Mouse (Mus musculus): ENCODE measurements around the gene Upb1.
A peak's percentile ranks its signal among the peaks of the same experiment; 100 is the strongest.

Upb1 gene

DNA sequence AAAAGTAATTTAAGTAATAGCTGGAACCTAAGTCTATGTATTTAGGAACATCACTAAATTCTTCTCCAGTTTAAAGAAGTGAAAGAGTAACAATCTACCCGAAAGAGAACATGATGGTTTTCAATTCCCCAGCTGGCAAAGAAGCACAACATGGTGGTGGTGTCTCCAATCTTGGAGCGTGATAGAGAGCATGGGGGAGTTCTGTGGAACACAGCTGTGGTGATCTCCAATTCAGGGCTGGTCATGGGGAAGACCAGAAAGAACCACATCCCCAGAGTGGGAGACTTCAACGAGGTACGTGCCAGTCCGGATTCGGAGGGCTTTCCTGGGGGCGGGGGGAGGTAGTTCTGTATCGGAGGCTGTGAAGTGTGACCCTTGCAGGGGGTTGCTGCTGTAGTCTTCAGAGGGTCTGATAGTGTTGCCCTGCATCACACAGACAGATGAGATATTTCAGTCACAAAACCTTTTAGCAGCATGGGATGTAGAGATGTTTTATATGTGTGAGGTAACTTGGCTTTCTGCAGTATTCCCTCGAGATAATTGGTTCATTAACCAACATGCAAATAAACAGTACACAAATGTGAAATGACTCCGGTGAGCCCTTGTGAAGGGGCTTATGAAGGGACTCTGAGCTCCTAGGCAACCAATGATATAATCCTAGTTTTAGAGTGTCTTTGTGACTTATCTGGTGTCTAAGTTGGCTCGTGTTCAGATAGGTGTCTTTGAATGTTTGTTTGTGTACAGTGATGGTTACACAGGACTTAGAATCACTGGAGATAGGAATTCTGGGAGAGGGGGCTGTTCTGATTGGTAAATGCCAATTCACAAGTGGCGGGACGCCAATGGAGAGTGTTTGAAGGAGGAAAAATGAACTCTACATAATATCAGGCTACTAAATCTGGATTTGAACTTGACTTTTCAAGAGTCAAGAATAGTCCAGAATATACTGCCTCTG lies 27.4 kb downstream of the Upb1 start:
- DNase-seq (ENCODE audit: low read depth) = no peak

DNA sequence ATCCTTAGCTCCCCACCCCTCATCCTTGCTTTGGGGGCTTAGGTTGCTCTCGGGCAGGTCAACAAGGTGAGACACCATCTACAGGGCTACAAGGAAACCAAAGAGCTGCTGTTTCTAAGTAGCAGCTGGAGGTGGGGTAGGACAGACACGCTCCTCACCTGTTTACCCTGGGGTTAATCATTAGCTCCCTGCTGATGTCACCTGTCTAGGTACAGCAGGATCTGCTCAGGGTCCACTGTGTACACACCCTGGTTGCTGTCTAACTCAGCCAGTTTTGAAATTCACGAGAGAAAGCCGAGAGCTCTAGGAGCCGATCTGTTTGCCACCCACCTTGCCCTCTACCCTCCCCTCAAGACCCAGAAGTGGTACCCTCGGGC lies 28.1 kb downstream of the Upb1 start:
- DNase-seq (ENCODE audit: low read depth) = no peak

DNA sequence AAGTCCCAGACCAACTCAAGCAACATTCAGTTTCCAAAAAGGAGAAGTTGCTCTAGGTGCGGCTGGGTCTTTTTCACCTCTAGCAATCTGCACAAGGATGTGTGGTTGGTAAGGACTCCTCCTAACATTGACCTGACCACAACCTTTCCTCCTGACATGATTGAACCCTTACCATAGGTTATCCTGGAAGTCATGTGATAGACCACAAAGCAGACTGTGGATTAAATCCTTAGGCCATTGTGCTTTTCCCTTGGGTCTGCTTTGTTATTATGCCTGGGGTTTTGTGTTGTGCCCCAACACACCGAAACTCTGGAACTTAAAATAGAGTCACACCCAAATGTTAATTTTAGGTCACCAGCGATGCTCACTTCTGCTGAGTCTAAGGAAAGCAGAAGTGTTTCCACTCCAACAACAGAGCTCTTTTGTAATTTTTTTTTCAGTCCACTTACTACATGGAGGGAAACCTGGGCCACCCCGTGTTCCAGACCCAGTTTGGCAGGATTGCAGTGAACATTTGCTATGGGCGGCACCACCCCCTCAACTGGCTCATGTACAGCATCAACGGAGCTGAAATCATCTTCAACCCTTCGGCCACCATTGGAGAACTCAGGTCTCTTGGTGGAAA lies 28.7 kb downstream of the Upb1 start:
- no peak for DNase-seq (ENCODE audit: low read depth)

DNA sequence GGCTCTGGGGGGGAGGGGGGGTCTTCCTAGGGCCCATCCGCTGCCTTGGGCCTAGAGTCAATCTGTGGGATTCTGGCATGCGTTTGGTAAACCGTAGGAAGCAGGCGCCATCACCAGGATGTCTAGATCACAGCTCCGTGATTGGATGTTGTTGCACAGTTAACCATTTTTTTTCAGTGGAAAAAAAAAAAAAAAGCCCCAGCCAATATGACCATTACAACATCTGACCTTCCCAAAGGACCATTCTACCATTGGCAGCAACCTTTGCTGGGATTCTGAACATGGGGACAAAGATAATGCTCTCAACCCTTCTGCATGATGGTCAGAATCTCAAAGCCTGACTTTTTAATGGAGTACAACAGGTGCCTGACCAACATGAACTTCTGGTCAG lies 29.2 kb downstream of the Upb1 start:
- no peak for DNase-seq (ENCODE audit: low read depth)

DNA sequence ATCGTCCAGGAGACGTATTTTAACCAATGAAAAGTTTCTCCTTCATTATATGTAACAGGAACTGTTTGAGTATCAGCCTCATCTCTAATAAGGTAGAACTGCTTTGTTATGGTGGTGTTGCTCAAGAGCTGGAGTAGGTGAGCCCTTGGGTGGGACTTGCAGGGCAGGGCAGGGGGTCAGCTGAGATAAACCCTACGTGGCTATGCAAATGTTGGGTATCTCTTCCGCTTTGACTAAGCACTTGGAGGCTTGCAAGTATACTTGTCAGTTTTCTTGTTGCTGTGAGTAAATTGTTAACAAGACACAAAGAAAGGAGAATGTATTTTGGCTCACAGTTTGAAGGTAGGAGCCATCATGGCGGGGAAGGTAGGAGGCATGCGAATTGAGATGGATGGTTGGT lies 29.7 kb downstream of the Upb1 start:
- no peak for DNase-seq (ENCODE audit: low read depth)

DNA sequence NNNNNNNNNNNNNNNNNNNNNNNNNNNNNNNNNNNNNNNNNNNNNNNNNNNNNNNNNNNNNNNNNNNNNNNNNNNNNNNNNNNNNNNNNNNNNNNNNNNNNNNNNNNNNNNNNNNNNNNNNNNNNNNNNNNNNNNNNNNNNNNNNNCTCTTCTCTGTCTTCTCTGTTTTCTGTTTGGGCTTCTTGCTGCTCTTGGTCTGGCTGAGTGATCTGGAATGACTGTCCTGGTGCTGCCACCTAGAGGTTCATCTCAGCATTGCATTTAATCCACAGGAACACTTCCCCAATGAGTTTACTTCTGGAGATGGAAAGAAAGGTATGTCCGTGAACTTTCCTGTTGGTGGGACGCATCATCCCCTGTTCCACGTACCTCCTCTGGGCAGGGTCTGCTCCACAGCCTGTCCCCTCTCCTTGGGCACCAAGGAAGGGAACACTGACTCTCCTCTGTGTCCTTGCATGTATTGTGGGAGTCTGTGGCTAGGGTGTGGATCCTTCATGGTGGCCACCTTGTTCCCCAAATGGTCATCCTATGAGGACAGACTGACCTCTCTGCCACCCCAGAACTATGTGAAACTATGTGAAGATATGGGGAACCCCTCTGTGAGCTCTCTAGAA lies 35.8 kb downstream of the Upb1 start:
- peak; percentile 93 for DNase-seq (ENCODE audit: low read depth)

DNA sequence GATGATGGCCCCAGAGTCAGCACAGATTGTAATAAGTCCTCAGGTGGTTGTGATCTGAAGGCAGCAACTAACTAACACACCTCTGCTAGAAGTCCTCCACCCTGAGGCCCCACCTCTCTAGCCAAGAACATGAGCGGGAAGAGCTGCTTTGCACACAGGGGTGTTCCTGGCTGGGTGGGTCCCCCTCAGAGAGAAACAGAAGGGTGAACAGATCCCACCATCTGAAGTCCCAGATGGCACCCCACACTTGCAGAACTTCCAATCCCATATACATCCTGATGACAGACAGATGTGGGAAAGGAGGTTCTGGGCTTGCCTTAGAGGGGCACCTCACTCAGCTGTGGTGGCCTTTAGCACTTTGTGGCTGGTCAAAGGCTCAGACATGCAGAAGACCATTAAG lies 36.4 kb downstream of the Upb1 start:
- DNase-seq (ENCODE audit: low read depth) = no peak

DNA sequence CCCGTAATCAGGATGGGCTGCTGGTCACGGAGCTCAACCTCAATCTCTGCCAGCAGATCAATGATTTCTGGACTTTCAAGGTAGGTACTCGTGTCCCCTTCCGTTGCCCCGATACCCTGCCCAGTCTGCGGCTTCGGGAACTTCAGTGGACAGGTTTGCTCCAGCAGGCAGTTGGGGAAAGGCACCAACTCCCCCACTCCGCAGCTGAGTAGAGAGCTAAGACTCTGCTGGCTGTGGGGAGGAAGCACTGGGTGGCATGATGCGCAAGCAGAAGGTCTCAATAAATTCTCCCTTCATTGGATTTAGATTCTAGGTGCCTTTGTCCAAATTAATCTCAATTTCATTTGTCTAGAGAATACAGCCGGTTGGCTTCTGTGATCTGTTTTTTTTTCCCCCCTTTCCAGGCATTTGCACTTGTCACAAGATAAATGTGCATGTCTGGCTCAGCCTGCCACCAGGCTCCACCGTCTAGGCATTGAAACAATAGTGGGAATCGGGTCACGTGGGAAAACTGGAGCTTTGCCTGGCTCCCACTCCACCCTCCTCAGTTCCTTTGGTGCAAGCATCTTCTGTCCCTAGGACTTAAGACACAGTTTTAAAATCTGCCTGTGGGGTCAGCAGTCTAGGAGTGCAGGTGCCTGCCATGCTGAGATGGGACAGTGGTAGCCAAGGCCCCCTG lies 37.4 kb downstream of the Upb1 start:
- DNase-seq (ENCODE audit: low read depth) = no peak

DNA sequence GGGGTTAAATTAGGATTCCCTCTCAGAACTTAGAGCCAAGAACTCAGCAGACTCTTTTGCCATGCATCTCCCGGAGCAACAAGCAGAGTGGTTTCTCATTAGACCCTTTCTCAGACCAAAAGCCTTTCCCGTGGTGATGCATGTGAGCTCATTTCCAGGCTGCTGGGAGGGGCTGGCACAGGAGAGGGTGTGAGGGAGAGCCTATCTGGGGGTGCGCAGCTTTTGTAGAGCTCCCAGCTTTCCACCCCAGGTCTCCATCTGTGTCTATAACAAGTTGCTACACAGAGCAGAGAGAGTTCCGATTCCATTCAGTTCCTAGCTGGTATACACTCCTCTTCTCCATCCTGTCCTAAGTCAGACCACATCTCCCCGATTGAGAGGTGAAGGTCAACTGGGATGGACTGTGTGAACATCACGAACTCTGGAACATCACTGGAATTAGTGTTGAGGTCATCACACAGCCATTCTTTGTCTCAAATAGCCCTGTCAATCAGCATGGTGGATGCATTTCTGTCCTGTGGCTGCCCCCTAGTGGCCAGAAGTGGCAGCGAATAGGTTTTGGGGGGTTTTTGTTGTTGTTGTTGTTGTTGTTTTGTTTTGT lies 38.4 kb downstream of the Upb1 start:
- DNase-seq (ENCODE audit: low read depth) = peak; percentile 69

DNA sequence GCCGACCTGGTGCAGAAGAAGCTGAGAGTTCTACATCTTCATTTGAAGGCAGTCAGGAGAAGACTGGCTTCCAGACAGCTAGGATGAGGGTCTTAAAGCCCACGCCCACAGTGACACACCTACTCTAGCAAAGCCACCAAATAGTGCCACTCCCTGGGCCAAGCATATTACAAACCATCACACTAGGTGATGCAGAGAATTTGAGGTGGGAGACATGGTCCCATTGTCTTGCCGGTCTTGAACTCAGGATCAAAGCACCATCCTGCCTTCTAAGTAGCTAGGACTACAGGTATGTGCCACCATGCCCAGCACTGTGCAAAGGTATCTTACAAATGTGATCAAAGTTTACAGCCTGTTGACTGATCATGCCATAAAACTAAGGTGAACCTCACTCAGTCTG lies 39.8 kb downstream of the Upb1 start:
- DNase-seq (ENCODE audit: low read depth) = no peak

DNA sequence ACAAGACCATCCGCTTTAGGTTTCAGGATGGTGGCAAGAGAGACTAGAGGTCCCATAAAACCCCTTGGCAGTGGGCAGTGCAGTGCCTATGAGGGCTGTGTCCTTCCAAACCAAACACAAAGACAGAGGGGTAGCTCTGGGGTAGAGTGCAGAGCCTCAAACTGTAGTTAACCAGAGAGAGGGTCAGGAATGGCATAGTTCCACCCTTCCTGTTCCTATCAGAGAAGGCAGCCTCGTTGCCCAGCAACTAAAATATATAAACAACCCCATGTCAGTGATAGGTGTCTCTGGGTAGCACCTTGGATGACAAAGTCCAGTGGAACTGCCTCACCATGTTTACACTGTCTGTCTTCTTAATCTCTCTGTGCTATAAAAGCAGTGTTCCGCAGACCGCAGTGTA lies 40.9 kb downstream of the Upb1 start:
- no peak for DNase-seq (ENCODE audit: low read depth)

DNA sequence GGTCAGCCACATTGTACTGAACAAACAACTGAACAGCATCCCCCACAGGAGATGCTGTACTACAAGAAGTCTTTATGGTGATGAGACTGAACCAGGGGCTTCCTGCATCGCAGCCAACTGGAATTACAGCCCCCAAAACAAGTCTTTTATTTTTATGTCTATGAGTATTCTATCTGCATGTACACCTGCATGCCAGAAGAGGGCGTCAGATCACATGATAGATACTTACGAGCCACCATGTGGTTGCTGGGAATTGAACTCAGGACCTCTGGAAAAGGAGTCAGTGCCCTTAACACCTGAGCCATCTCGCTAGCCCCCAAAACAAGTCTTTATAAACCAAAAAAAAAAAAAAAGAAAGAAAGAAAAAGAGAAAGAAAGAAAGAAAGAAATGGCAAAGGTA lies 42.1 kb downstream of the Upb1 start:
- no peak for DNase-seq (ENCODE audit: low read depth)

DNA sequence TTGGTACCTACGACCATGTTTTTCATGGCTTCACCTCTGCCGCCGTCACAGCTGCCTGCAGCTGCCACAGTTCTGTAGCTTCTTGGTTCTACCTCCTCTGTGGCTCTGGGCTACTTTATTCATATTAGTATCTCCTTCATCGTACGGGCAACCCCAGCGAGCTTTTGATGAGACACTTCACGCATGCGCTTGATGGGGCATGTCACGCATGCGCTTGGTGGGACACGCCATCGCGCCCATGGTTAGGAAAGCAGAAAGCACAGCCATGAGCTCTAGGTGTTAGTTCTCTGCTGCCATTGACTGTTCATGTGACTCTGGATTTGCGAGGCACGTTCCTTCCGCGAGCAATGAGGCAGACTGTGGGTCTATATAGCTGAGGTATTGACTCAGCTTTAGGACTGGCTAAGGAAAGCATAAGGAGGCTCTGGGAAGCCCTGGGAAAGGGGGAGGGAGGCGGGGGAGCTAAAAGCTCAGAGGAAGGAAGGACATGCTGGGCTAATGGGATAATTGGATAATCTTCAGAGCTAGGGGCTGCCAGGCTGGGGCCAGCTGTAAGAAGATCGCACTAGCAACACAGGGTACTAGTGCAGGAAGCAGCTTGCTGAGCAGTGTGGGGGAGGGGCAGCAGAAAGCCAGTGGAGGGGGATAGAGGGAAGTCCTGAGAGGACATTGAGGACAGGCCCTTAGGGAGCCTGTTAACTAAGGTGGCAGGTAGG lies 43.4 kb downstream of the Upb1 start:
- no peak for DNase-seq (ENCODE audit: low read depth)

DNA sequence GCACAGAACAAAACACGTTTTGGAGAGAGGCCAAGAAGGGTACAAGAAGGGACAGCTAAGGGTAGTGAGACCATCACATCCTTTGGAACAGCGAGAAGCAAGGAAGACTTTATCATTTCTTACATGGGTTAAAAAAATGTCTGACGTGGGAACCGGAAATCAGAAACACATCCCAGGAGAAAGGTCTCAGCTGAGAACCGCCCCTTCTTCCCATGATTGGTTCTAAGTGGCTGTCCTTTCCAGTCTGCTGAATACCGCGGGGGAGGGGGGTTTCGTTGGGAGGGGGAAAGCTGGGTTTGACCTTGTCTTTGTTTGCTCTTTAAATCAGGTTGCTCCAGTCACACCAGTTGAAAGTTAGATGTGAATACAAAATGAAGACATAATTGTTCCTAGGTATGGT lies 44.1 kb downstream of the Upb1 start:
- no peak for DNase-seq (ENCODE audit: low read depth)

DNA sequence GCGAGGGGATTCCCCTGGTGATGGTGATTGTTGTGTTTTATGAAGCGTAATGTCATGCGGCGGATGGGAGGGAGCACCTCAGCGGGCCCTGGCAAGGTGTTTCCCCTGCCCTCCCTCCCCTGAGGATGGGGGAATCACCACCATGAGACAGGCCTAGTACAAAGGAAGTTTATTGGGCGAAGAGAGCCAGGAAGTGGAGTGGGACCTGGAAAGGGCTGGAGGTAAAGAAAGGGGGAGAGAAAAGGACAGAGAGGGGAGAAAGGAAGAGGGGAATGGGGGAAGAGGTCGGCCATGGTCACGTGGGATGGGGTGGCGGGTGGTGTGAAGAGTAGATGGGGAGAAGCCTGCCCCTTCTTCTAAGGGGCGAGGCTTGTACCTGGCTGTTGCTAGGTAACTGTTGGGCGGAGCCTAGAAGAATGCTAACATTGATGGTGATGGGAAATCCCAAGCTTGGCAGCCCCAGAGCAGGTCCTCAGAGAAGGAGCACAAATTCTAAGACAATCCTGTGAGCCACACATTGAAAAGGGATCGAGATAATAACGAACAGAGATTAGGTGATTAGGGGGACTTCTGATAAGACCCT lies 45.7 kb downstream of the Upb1 start:
- DNase-seq (ENCODE audit: low read depth) = peak; percentile 56

DNA sequence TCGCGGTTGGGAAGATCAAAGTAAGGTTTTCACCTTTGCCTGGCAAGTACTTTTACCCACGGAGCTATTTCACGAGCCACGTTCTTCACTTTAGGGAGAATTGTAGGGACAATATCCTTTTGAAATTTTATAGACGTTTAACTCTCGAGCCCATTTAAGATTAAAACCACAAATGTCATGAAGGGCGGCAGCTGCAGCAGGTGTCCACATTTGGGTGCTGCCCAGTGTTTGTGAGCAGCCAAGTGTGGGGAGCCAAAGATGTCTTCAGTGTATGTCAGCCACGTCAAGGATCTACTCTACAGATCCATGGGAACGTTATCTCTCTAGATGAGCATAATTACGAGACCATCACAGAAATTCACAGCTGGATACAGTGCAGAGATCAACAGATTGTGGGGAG lies 46.6 kb downstream of the Upb1 start:
- DNase-seq (ENCODE audit: low read depth) = no peak

DNA sequence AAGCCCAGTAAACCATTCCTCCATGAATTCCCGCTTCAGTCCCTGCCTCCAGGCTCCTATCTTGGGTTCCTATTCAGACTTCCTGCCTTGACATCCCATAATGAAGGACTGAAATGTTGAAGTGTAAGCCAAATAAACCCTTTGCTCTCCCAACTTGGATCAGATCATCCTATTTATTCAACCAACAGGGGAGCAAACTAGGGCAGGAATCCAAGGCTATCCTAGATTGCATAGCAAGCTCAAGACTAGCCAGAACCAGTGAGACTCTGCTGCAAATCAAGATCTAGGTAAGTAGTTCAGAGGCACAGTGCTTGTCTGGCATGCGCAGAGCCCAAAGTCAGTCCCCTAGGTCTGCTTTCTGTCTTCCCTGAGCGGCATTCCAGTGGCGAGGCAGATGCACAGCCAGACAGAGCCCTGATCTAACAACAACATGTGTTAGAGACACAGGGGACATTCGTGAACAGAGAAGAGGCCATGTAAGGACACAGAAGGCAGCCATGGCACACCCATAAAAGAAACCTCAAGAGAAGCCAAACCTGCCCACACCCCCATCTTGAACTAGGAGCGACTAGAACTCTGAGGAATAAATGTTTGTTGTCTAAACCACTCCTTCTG lies 48.0 kb downstream of the Upb1 start:
- DNase-seq (ENCODE audit: low read depth) = no peak

DNA sequence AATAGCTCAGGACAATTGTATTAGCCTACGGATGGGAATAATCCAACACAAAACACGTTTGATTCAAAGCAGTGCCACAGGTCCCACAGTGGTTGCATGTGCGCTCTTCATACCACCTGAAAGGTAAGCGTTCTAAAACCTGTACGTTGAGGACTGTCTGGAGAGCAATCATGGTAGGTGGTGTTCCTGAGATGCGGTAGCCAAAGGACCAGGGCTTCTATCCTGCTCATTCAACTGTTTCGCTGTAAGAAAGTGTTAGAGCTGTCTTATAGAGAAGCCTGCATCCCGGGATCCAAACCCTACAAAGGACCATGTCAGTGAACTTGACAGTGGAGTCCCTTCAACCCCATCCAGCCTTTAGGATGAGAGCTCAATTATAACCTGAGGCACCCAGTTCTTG lies 49.4 kb downstream of the Upb1 start:
- DNase-seq (ENCODE audit: low read depth) = no peak

DNA sequence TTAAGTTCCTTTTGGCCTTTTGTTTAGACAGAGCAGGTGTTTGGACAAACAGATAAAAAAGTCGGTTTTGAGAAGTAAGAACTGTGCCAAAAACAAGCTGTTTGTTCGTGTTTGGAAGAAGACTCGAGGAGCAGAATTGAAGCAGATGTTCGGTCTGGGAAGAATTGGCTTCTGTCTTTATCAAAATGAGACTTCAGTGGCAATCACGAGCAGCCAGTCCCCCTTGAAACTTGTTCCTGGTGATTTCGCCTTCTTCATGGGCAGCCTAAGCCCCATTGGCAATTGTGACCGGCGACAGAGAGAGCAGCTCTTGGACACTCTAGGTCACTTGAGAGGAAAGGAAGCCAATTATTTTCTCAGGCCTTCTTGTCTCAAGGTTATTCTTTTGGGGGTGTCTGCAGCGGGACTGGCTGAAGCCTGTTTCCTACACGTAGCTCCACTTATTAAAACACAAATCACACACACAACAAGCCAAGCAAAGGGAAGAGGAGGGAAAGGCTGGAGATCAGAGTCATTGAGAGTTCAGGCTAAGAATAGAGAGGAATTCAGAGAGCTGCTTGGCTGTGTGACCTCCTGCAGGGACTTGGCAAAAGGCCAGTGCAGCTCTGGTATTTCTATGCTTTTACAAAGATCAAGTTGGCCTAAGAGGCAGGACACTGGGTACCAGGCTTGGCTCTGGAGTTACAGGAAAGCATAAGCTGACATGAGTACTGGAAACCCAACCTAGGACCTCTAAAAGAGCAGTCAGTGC lies 50.3 kb downstream of the Upb1 start:
- no peak for DNase-seq (ENCODE audit: low read depth)
